Mouse (Mus musculus): ENCODE data around the gene Tomt. TPM values are rescaled to one million over a fixed set of nuclear protein-coding genes. Genes with fewer than 3 reads are reported as not detected.

Tomt gene
- total and polyA plus RNA-seq, 3 experiments, result 0.07 to 1.3 (median 1.1) TPM

- H3K79me2 ChIP-seq (replicated peaks; ENCODE audit: control insufficient read depth, extremely low read depth, insufficient read depth, poor library complexity, severe bottlenecking), result peaks cover 20% of the 10 kb centered on the region
- peaks cover 2 to 17% of the 10 kb centered on the region in 2 experiments; a peak in 3 of 4 replicates for H3K4me1 ChIP-seq (ENCODE audit: control insufficient read depth in 1 of 2, insufficient read depth in 2 of 2)
- no peak for TF ChIP-seq UBTF (IDR thresholded peaks at IDR 0.05; ENCODE audit: low read depth, low read length)
- H3K27me3 ChIP-seq (replicated peaks), result no peaks in the 10 kb centered on the region
- DNase-seq (ENCODE audit: extremely low read depth), result no peak
- H3K9me3 ChIP-seq (replicated peaks; ENCODE audit: low read length), result no peaks in the 10 kb centered on the region
- H3K9ac ChIP-seq (ENCODE audit: insufficient read depth, low read depth), result no peak overlapping the region
- no peak overlapping the region for H3K4me2 ChIP-seq (ENCODE audit: insufficient read depth, low read depth, poor library complexity, severe bottlenecking)
- H3K27ac ChIP-seq (ENCODE audit: insufficient read depth, low read depth), result no peak overlapping the region
- no peak overlapping the region for H3K4me3 ChIP-seq (replicated peaks in 1 of 3; ENCODE audit: low read depth in 2 of 3, low read length in 2 of 3, poor library complexity in 1 of 3)
- H3K36me3 ChIP-seq (replicated peaks in 1 of 2; ENCODE audit: control insufficient read depth in 1 of 2, insufficient read depth in 1 of 2, low read length in 1 of 2), result peaks cover 0 to 31% of the 10 kb centered on the region in 2 experiments
- in situ Hi-C loops (cut with MboI; ENCODE audit: low pct_ligation_motif_present, low pct_unique_long_range_greater_than_20kb, low sequenced_read_pairs) (no loop called here), dilution Hi-C loops (cut with MboI; ENCODE audit: extremely low pct_ligation_motif_present, extremely low pct_unique_long_range_greater_than_20kb, low sequenced_read_pairs) (no loop called here)
Measured at GRCm38 (mm10) chr7:101939758-101940157, 33.6 kb upstream of the Tomt start.

DNA sequence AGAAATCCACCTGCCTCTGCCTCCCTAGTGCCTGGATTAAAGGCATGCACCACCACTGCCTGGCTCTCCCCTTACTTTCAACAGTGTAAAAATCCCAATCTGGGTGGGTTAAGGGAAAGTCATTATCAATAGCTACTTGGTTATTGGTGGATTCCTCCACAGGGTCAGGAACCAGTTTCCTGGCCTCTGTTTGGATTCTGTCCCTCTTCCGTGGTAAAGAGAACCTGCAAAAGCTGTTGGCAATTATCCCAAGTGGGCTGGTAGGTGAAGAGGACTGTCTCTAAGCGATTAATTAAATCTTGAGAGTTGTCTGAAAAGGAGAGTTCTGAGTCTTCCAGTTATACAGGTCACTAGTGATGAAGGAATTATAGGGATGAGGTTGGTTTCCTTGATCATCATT is 32.2 kb upstream of the Tomt start:
- in situ Hi-C loops (cut with MboI; ENCODE audit: low pct_ligation_motif_present, low pct_unique_long_range_greater_than_20kb, low sequenced_read_pairs), result no loop called here
- H3K4me1 ChIP-seq (ENCODE audit: control insufficient read depth in 1 of 2, insufficient read depth in 2 of 2), result peaks cover 2 to 17% of the 10 kb centered on the region in 2 experiments; a peak in 3 of 4 replicates

DNA sequence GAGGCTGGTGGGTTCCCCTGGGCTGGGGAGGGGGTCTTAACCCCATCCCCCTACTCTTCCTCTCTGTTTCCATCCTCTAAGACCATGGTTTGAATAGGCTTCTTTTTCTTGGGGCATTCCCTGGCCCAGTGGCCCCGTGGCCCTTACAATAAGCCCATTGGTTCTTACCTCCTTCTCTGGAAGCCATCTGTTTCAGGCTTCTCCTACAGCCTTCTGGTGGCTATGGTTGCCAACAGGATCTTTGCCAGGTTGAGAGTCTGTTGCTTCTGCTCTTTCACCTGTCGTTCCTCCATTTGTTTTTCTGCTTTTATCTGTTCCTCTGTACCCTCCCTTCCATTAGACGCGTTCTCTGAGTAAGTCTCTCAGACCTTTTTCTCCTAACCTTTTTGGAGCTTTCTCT is 31.4 kb upstream of the Tomt start:
- TF ChIP-seq MAX (IDR thresholded peaks at IDR 0.05; ENCODE audit: low read length) (no peak), HCFC1 (IDR thresholded peaks at IDR 0.05; ENCODE audit: low read depth, low read length) (no peak), ELF1 (IDR thresholded peaks at IDR 0.05; ENCODE audit: low read depth, low read length) (no peak), ZC3H11A (IDR thresholded peaks at IDR 0.05; ENCODE audit: low read depth, low read length) (no peak), JUND (conservative IDR thresholded peaks at IDR 0.05; ENCODE audit: low read depth, low read length) (no peak), IRF4 (IDR thresholded peaks at IDR 0.05; ENCODE audit: low read depth, low read length) (no peak), NELFE (IDR thresholded peaks at IDR 0.05; ENCODE audit: low read depth, low read length) (no peak), MYC (IDR thresholded peaks at IDR 0.05; ENCODE audit: low read depth, low read length) (no peak)
- Histone ChIP-seq H3K79me2 (replicated peaks; ENCODE audit: control insufficient read depth, extremely low read depth, insufficient read depth, poor library complexity, severe bottlenecking) (peaks cover 31% of the 10 kb centered on the region), H3K9me3 (replicated peaks; ENCODE audit: low read length) (no peaks in the 10 kb centered on the region), H3K27me3 (replicated peaks) (no peaks in the 10 kb centered on the region), H3K27ac (ENCODE audit: insufficient read depth, low read depth) (no peak overlapping the region), H3K9ac (ENCODE audit: insufficient read depth, low read depth) (no peak overlapping the region), H3K4me1 (ENCODE audit: control insufficient read depth in 1 of 2, insufficient read depth in 2 of 2) (peaks cover 3 to 20% of the 10 kb centered on the region in 2 experiments; a peak in 3 of 4 replicates), H3K4me3 (replicated peaks in 1 of 3; ENCODE audit: low read depth in 2 of 3, low read length in 2 of 3, poor library complexity in 1 of 3) (no peak overlapping the region), H3K36me3 (replicated peaks in 1 of 2; ENCODE audit: control insufficient read depth in 1 of 2, insufficient read depth in 1 of 2, low read length in 1 of 2) (peaks cover 0 to 31% of the 10 kb centered on the region in 2 experiments), H3K4me2 (ENCODE audit: insufficient read depth, low read depth, poor library complexity, severe bottlenecking) (no peak overlapping the region)
- dilution Hi-C loops (cut with MboI; ENCODE audit: extremely low pct_ligation_motif_present, extremely low pct_unique_long_range_greater_than_20kb, low sequenced_read_pairs), result no loop called here
- in situ Hi-C loops (cut with MboI; ENCODE audit: low pct_ligation_motif_present, low pct_unique_long_range_greater_than_20kb, low sequenced_read_pairs), result no loop called here
- no peak for DNase-seq (ENCODE audit: extremely low read depth)

More for the DNA sequence above, 32.2 kb upstream of the Tomt start:
- dilution Hi-C loops (cut with MboI; ENCODE audit: extremely low pct_ligation_motif_present, extremely low pct_unique_long_range_greater_than_20kb, low sequenced_read_pairs), result no loop called here
- peaks cover 0 to 31% of the 10 kb centered on the region in 2 experiments for H3K36me3 ChIP-seq (replicated peaks in 1 of 2; ENCODE audit: control insufficient read depth in 1 of 2, insufficient read depth in 1 of 2, low read length in 1 of 2)
- no peak overlapping the region for H3K4me3 ChIP-seq (replicated peaks in 1 of 3; ENCODE audit: low read depth in 2 of 3, low read length in 2 of 3, poor library complexity in 1 of 3)
- H3K27me3 ChIP-seq (replicated peaks), result no peaks in the 10 kb centered on the region
- H3K4me2 ChIP-seq (ENCODE audit: insufficient read depth, low read depth, poor library complexity, severe bottlenecking), result no peak overlapping the region
- no peak for TF ChIP-seq JUND (conservative IDR thresholded peaks at IDR 0.05; ENCODE audit: low read depth, low read length)
- no peak for TF ChIP-seq RCOR1 (conservative IDR thresholded peaks at IDR 0.05; ENCODE audit: low read depth, low read length)
- no peak for TF ChIP-seq UBTF (IDR thresholded peaks at IDR 0.05; ENCODE audit: low read depth, low read length)
- no peak for TF ChIP-seq ZKSCAN1 (IDR thresholded peaks at IDR 0.05; ENCODE audit: borderline replicate concordance, low read depth, low read length)
- no peak for TF ChIP-seq ETS1 (conservative IDR thresholded peaks at IDR 0.05; ENCODE audit: low read depth, low read length)
- no peak for TF ChIP-seq SMC3 (IDR thresholded peaks at IDR 0.05; ENCODE audit: low read depth, low read length)
- TF ChIP-seq ZC3H11A (IDR thresholded peaks at IDR 0.05; ENCODE audit: low read depth, low read length), result no peak
- no peak for TF ChIP-seq MAZ (IDR thresholded peaks at IDR 0.05; ENCODE audit: low read depth, low read length)
- no peak for TF ChIP-seq JUN (IDR thresholded peaks at IDR 0.05; ENCODE audit: insufficient read depth, low read depth, low read length)
- no peak for TF ChIP-seq ZNF384 (IDR thresholded peaks at IDR 0.05; ENCODE audit: low read depth, low read length)
- TF ChIP-seq USF2 (conservative IDR thresholded peaks at IDR 0.05; ENCODE audit: low read depth, low read length), result no peak
- TF ChIP-seq IRF4 (IDR thresholded peaks at IDR 0.05; ENCODE audit: low read depth, low read length), result no peak
- TF ChIP-seq HCFC1 (IDR thresholded peaks at IDR 0.05; ENCODE audit: low read depth, low read length), result no peak
- TF ChIP-seq POLR2AphosphoS2 (IDR thresholded peaks at IDR 0.05; ENCODE audit: low read depth, low read length), result no peak
- no peak for TF ChIP-seq NRF1 (IDR thresholded peaks at IDR 0.05; ENCODE audit: low read depth, low read length)
- no peak for TF ChIP-seq GABPA (IDR thresholded peaks at IDR 0.05; ENCODE audit: insufficient replicate concordance, low read depth, low read length)
- no peak for TF ChIP-seq BHLHE40 (IDR thresholded peaks at IDR 0.05; ENCODE audit: low read depth, low read length)
- TF ChIP-seq MAFK (IDR thresholded peaks at IDR 0.05; ENCODE audit: insufficient replicate concordance, low read length), result no peak
- no peak for TF ChIP-seq RAD21 (IDR thresholded peaks at IDR 0.05; ENCODE audit: low read depth, low read length)
- no peak for TF ChIP-seq E2F4 (IDR thresholded peaks at IDR 0.05; ENCODE audit: insufficient replicate concordance, low read depth, low read length)
- no peak for DNase-seq (ENCODE audit: extremely low read depth)
- H3K9me3 ChIP-seq (replicated peaks; ENCODE audit: low read length), result no peaks in the 10 kb centered on the region
- H3K9ac ChIP-seq (ENCODE audit: insufficient read depth, low read depth), result no peak overlapping the region
- H3K79me2 ChIP-seq (replicated peaks; ENCODE audit: control insufficient read depth, extremely low read depth, insufficient read depth, poor library complexity, severe bottlenecking), result peaks cover 28% of the 10 kb centered on the region
- no peak overlapping the region for H3K27ac ChIP-seq (ENCODE audit: insufficient read depth, low read depth)

Data from CH12.LX (cell line).